Mouse (Mus musculus) forebrain, embryonic 11.5 days (tissue): ENCODE measurements around the gene Psma4. TPM values are rescaled to one million over a fixed set of nuclear protein-coding genes. Genes with fewer than 3 reads are reported as not detected.
"Not testable (repeated sequence)": the region's sequence is repeated elsewhere in the genome, so short reads cannot be mapped to it uniquely, and the experiment has no call there.

Experiments used
- ATAC-seq: fragments of 200-750 bp; cut with Nextera tagmentation; replicated peaks from 2 replicates; pipeline ENCODE4 v1.8.0; 2017; ENCODE audit warnings: moderate TSS enrichment; ENCODE audit not compliant: low FRiP score
- DNase-seq: peaks from one replicate; pipeline ENCODE4 v3.0.0-alpha.2; 2017; ENCODE audit warnings: low spot score
- H3K27ac ChIP-seq: fragments of 300-500 bp; sonication (generic); 2 replicates; pipeline ENCODE4 v1.5.1; 2014; ENCODE audit warnings: low read depth, low read length
- H3K27me3 ChIP-seq: fragments of 300-500 bp; sonication (generic); 2 replicates; pipeline ENCODE4 v1.6.1; 2014; ENCODE audit warnings: mild to moderate bottlenecking, low read length, mixed read lengths; ENCODE audit not compliant: control insufficient read depth, insufficient read depth
- H3K36me3 ChIP-seq: fragments of 300-500 bp; sonication (generic); 2 replicates; pipeline ENCODE4 v1.6.1; 2014; ENCODE audit warnings: mild to moderate bottlenecking, low read length, moderate library complexity, mixed read lengths; ENCODE audit not compliant: control insufficient read depth, insufficient read depth
- H3K4me1 ChIP-seq: fragments of 300-500 bp; sonication (generic); replicated peaks from 2 replicates; pipeline ENCODE4 v1.6.1; 2014; ENCODE audit warnings: low read length, mixed read lengths; ENCODE audit not compliant: control insufficient read depth, insufficient read depth
- H3K4me2 ChIP-seq: fragments of 300-500 bp; sonication (generic); 2 replicates; pipeline ENCODE4 v1.6.1; 2014; ENCODE audit warnings: low read depth, mild to moderate bottlenecking, low read length, moderate library complexity, mixed read lengths; ENCODE audit not compliant: severe bottlenecking
- H3K4me3 ChIP-seq: fragments of 300-500 bp; sonication (generic); 2 replicates; pipeline ENCODE4 v1.5.1; 2014; ENCODE audit warnings: low read depth, low read length
- H3K9ac ChIP-seq: fragments of 300-500 bp; sonication (generic); 2 replicates; pipeline ENCODE4 v1.6.1; 2014; ENCODE audit warnings: low read length
- H3K9me3 ChIP-seq: fragments of 300-500 bp; sonication (generic); 2 replicates; pipeline ENCODE4 v1.6.1; 2016; ENCODE audit warnings: low read length, mixed read lengths; ENCODE audit not compliant: control insufficient read depth
- WGBS: fragments of 180-500 bp; shearing (Covaris S2); extraction: QIAGEN DNeasy Blood & Tissue Kit; methylation state at CpG from one replicate; pipeline ENCODE4 v1.1.7; 2014; 5-methylcytosine and 5-hydroxymethylcytosine counted together
- polyA plus RNA-seq: library from polyadenylated mRNA; unstranded; fragments of >200 nt; fragmentation: Nextera tagmentation; extraction: Ambion mirVana; gene quantifications from 2 replicates; pipeline ENCODE4 v1.2.1, GENCODE M21; 2014

Psma4 gene
- polyA plus RNA-seq, 1 experiment from 2014 or later: 313 TPM

DNA sequence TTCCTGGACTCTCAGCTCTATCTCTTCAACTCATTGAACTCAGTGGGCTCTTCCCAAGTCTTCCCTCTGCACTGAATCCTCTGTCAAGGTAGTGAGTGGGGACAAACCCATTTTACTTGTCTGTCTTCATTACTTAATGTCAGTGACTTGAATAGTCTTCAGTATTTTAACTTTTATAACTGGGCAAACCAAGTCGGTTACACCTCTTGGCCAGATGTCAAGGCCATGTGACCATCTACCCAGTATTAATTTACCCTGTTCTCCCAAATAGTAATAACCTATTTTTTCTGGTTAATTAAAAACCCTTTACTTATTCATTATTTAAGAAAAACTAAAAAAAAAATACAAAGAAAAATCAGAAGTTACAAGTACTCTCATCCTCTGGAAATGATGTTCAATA is 19.8 kb upstream of the Psma4 start:
- WGBS: 91% methylated on average over 1 of the region's 1 CpGs
- H3K27me3 ChIP-seq: no peaks in the 10 kb centered on the region
- no peaks in the 10 kb centered on the region for H3K9me3 ChIP-seq
- no peak overlapping the region for H3K27ac ChIP-seq
- H3K9ac ChIP-seq: no peak overlapping the region
- no peak overlapping the region for H3K4me2 ChIP-seq
- no peaks in the 10 kb centered on the region for H3K36me3 ChIP-seq
- ATAC-seq (no peak), DNase-seq (no peak)
- H3K4me3 ChIP-seq: no peak overlapping the region
- H3K4me1 ChIP-seq: no peaks in the 10 kb centered on the region

DNA sequence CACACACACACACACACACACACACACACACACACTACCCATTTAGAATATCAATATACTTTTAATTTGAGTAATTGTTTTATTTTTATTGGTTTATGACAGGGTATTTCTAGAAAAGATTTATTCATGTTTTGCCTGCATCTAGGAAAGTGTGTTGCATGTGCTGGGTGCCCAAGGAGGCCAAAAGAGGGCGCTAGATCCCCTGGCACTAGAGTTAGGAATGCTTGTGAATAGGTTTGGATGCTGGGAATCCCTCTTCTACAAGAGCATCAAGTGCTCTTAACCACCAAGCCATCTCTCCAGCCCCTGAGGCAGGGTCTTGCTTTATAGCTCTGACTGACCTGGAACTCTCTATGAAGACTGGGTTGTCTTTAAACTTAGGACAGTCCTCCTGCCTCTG is 18.8 kb upstream of the Psma4 start:
- Histone ChIP-seq H3K4me3 (no peak overlapping the region), H3K4me2 (no peak overlapping the region), H3K9ac (no peak overlapping the region), H3K4me1 (no peaks in the 10 kb centered on the region), H3K9me3 (no peaks in the 10 kb centered on the region), H3K27me3 (no peaks in the 10 kb centered on the region), H3K36me3 (no peaks in the 10 kb centered on the region), H3K27ac (no peak overlapping the region)
- ATAC-seq: no peak
- WGBS: 0% methylated on average over 1 of the region's 1 CpGs
- DNase-seq: no peak

DNA sequence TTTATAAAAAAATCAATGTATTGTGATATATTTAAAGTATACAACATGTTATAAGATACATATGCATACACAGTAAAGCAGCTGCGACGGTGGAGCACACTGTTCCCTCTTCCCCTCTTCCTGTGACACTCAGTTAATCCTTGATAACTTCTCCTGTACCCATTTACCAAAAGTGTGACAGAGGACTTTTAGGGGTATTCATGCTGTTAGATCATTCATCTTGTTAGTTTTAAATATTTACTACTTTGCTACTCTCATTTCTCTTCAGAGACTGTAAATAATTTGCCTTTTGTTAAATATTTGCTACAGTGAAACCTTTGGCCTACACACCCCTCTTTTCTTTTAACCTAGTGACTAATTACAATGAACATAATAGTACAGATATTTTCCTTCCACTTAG is 18.2 kb upstream of the Psma4 start:
- Histone ChIP-seq H3K4me2 (no peak overlapping the region), H3K27ac (no peak overlapping the region), H3K9ac (no peak overlapping the region), H3K4me1 (no peaks in the 10 kb centered on the region), H3K4me3 (no peak overlapping the region), H3K27me3 (no peaks in the 10 kb centered on the region), H3K36me3 (no peaks in the 10 kb centered on the region), H3K9me3 (no peaks in the 10 kb centered on the region)
- 74% methylated on average over 2 of the region's 2 CpGs for WGBS
- DNase-seq (no peak), ATAC-seq (no peak)

DNA sequence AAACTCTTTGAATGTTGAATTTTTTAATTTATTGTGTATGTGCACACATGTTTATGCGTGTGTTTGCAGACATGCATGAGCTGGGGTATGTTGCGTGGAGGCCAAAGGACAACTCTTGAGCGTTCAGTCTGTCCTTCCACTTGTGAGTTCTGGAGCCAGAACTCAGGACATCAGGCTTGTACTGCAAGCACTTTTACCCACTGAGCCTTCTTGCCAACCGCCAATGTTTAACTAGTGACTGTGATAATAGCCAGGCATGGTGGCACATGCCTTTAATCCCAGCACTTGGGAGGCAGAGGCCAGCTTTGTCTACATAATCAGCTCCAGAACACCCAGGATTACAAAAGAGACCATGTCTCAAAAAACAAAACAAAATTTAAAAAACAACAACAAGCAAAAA is 8.5 kb upstream of the Psma4 start:
- 93% methylated on average over 4 of the region's 4 CpGs for WGBS
- no peak overlapping the region for H3K27ac ChIP-seq
- no peak overlapping the region for H3K9ac ChIP-seq
- no peak for ATAC-seq
- H3K27me3 ChIP-seq: no peaks in the 10 kb centered on the region
- no peak overlapping the region for H3K4me3 ChIP-seq
- H3K36me3 ChIP-seq: no peaks in the 10 kb centered on the region
- DNase-seq: no peak
- no peaks in the 10 kb centered on the region for H3K9me3 ChIP-seq
- no peaks in the 10 kb centered on the region for H3K4me1 ChIP-seq
- no peak overlapping the region for H3K4me2 ChIP-seq

DNA sequence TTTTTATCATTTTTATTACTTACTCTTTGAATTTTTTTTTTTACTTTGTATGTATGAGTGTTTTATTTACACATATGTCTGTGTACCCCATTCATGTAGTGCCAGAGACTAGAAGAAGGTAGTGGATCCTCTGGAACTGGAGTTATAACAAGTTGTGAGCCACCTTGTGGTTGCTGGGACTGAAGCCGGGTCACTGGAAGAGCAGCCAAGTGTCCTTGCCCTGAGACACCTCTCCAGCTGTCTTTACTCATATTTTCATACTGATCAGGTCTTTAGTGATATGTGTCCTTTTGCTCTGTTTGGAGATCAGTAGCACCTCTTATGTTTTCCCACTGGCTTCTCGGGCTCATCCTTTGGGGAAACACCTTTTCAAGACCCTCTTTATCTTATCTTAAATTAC is 6.1 kb upstream of the Psma4 start:
- Histone ChIP-seq H3K4me1 (no peaks in the 10 kb centered on the region), H3K9me3 (no peaks in the 10 kb centered on the region), H3K27ac (no peak overlapping the region), H3K9ac (no peak overlapping the region), H3K4me3 (no peak overlapping the region), H3K36me3 (no peaks in the 10 kb centered on the region), H3K27me3 (no peaks in the 10 kb centered on the region), H3K4me2 (no peak overlapping the region)
- ATAC-seq: no peak
- DNase-seq: no peak
- WGBS: 78% methylated on average over 2 of the region's 2 CpGs

DNA sequence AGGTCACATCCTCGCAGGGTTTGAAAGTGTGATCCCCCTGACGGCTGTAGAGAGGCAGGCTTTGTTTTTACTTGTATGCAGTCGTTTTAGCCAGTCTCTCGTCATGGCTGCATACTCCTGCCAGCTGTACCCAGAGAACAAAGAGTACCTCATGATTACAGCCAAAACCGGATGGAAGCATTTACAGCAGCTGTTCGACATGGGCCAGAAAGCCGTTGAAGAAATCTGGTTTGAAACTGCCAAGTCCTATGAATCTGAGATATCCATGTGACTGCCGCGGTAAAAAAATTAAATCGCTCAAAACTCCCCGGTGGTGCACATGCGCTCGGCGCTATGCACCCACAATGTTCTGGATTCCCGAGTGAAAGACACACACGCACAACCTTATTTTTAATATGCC is 4.3 kb upstream of the Psma4 start:
- Histone ChIP-seq H3K4me1 (no peaks in the 10 kb centered on the region), H3K36me3 (no peaks in the 10 kb centered on the region), H3K27me3 (no peaks in the 10 kb centered on the region), H3K9ac (no peak overlapping the region), H3K9me3 (no peaks in the 10 kb centered on the region), H3K4me3 (no peak overlapping the region), H3K27ac (no peak overlapping the region), H3K4me2 (no peak overlapping the region)
- DNase-seq (no peak), ATAC-seq (no peak)
- WGBS: 79% methylated on average over 16 of the region's 16 CpGs

DNA sequence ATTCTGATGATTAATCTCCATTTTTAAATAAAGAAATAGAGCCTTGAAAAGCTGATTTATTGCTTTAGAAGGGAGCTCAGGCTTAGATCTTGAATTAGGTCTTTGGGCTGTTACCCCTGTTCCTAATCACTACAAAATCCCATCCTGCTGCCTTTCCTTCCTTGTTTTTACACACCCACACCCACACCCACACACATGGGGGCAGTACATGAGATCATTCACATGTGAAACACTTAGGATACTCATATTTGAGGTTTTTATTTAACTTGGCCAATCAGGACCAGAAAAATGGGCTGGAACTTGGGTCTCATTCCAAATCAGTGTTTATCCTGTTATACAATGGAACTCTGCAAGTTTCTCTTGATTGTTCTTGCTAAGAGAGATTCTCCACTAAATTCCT is 1.1 kb upstream of the Psma4 start:
- H3K27me3 ChIP-seq: no peaks in the 10 kb centered on the region
- H3K4me1 ChIP-seq: peaks cover 2% of the 10 kb centered on the region; the same call in 1 of the 2 replicates
- DNase-seq (no peak), ATAC-seq (no peak)
- H3K9ac ChIP-seq: no peak overlapping the region
- H3K27ac ChIP-seq: no peak overlapping the region
- no peak overlapping the region for H3K4me2 ChIP-seq
- no peaks in the 10 kb centered on the region for H3K9me3 ChIP-seq
- H3K4me3 ChIP-seq: no peak overlapping the region
- H3K36me3 ChIP-seq: no peaks in the 10 kb centered on the region

DNA sequence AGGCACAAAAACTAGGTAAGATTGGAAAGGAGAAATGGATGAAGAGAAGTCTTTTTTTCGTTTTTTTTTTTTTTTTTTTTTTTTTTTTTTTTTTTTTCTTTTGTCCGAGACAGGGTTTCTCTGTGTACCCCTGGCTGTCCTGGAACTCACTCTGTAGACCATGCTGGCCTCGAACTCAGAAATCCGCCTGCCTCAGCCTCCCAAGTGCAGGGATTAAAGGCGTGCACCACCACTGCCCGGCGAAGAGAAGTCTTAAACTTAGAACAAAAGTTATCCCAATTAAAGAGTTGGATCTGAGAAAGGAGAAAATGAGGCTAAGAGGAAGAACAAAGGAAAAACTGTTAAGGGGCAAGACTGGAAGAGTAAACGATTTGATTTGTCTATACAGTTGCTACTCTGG is 428 bp upstream of the Psma4 start:
- Histone ChIP-seq H3K4me2 (peak overlapping the region; percentile 64), H3K9ac (peak overlapping the region; percentile 86), H3K4me3 (peak overlapping the region; percentile 92), H3K27ac (peak overlapping the region; percentile 81; the same call in 1 of the 2 replicates)
- 51% methylated on average over 8 of the region's 8 CpGs for WGBS
- not testable (repeated sequence) for H3K9me3 ChIP-seq, DNase-seq, H3K36me3 ChIP-seq, H3K4me1 ChIP-seq, H3K27me3 ChIP-seq
- ATAC-seq: peak; percentile 60; the same call in 1 of the 2 replicates

DNA sequence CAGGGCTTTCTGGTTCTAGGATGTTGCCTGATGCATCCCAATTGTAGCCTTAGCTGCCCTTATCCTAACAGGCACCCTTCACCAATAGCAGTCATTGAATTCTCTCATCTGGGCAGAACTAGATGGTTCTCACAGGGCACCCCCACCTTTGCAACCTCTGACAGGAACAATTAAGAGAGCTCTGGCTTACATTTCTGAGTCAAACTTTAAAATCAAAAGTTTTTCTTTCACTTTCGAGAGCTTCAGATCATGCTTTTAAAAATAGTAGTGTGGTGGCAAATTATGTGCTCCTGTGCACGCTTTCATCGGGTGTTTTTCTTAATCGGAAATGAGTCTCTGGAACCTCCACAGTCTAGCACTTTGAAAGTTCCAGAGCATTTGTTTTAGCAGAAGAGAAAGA is 10.5 kb downstream of the Psma4 start:
- ATAC-seq (no peak), DNase-seq (no peak)
- Histone ChIP-seq H3K4me1 (no peaks in the 10 kb centered on the region), H3K27me3 (no peaks in the 10 kb centered on the region), H3K36me3 (peaks cover 6% of the 10 kb centered on the region), H3K27ac (no peak overlapping the region), H3K4me2 (no peak overlapping the region), H3K4me3 (no peak overlapping the region), H3K9ac (no peak overlapping the region), H3K9me3 (no peaks in the 10 kb centered on the region)
- WGBS: 92% methylated on average over 4 of the region's 4 CpGs
